Mouse (Mus musculus) lung, postnatal 0 days (tissue): ENCODE results near the gene Rbm46.

Source experiments
- CTCF ChIP-seq: IDR thresholded peaks from 2 replicates; pipeline ENCODE4 v1.5.1; 2016; ENCODE audit warnings: antibody characterized with exemption, mild to moderate bottlenecking
- EP300 ChIP-seq: IDR thresholded peaks from 2 replicates; pipeline ENCODE4 v1.6.1; 2016; ENCODE audit warnings: antibody characterized with exemption, mild to moderate bottlenecking, control low read depth

DNA sequence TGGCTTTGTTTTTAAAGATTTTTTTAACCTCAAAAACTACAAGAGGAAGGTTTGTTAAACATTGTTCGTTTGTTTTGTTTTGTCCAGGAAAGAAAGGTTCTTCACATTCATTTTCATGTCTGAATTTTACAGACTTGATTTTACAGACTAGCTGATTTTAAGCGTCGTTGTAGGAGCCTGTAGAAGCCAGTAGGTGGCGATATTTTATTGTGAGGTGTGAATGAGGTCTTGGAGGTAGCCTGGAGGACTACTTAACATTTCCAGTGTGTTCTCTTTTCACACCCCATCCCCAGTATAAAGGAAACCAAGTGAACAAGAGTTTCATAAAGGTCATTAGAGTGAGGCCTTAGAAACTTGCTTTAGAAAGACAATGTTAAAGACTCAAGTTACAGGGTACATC, 975 bp upstream of the Rbm46 start:
- peak; percentile 79 for TF ChIP-seq CTCF
- TF ChIP-seq EP300, result no peak
